Mouse (Mus musculus): ENCODE data around the gene Slc7a15.

- TF ChIP-seq CTCF (IDR thresholded peaks at IDR 0.05; ENCODE audit: extremely low read depth, insufficient read length, insufficient replicate concordance, low read depth, low read length): no peak
- peak; percentile 75; the same call in 1 of the 2 replicates for TF ChIP-seq POLR2A (IDR thresholded peaks at IDR 0.05; ENCODE audit: low read depth, low read length)
Measured at GRCm38 (mm10) chr12:8539471-8539870, 59.4 kb downstream of the Slc7a15 start.
